In the genomic region with DNA sequence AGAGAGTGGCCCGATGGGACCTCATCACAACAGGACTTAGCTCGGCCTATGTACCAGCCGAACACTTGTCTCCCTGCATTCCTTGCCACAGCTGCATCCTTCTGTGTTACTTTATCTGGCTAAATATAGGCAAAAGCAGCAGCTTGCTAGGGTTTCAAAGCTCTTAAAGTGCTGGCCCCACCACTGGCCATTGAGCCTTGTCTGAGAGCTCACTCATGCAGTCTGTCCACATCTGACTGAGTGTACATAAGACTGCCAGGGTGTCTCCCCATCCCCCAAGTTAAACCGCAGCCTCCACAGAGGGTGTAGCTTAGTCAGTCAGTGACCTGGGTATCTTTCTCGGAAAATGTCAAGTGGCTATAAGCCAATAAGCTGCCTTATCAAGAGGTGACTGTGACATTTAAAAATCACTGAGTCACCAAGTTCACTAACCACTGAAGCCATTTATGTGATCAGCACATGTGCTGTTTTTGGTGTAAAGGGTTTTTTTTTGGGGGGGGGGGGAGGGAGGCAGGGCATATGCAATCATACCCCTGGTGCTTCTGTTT, we compare ENCODE assay signal across 1 mouse cellular context.
TF ChIP-seq lines count a peak whose summit lies in the region.

No protein-coding gene starts in this region.

TF ChIP-seq in MEL, 35 proteins besides CTCF, POLR2A, EP300 and RAD21 (continued from another document):
- TF ChIP-seq JUND (IDR thresholded peaks at IDR 0.05; ENCODE audit: low read depth, low read length) (no peak; the same call in 1 of the 2 replicates), MAX (IDR thresholded peaks at IDR 0.05; ENCODE audit: low read length) (peak; percentile 71), SMC3 (IDR thresholded peaks at IDR 0.05; ENCODE audit: low read depth, low read length) (no peak), ZMIZ1 (IDR thresholded peaks at IDR 0.05; ENCODE audit: low read depth, low read length) (no peak), BHLHE40 (IDR thresholded peaks at IDR 0.05; ENCODE audit: borderline replicate concordance, low read depth, low read length) (peak; percentile 69)
